Mouse (Mus musculus): Measurements from ENCODE around the gene Tmem247.

DNA sequence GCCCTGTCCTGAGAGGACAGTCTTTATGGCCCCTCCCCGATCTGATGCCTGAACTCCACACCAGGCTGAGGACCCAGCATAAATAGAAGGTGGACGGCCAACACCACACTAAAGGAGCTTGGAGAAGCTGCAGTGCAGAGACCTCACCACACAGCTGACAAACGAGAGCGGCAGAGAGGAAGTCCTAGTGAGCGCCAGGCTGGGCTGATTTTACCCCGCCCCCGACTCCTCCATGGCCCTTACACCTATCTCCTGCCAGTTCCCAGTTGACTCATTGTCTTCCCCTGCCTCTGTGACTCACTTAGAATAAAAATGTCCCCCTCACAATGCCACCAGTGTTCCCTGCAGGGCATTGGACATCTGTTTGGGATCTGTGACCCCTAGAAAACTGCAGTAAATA, 13.6 kb upstream of the Tmem247 start:
- TF ChIP-seq SIN3A (IDR thresholded peaks at IDR 0.05; ENCODE audit: low read length) (no peak), MAX (IDR thresholded peaks at IDR 0.05; ENCODE audit: low read length) (no peak), MYC (IDR thresholded peaks at IDR 0.05; ENCODE audit: low read depth, low read length) (no peak), RCOR1 (IDR thresholded peaks at IDR 0.05; ENCODE audit: low read depth, low read length) (no peak), USF1 (IDR thresholded peaks at IDR 0.05; ENCODE audit: low read depth, low read length) (no peak), EP300 (IDR thresholded peaks at IDR 0.05; ENCODE audit: low read depth in 1 of 2, low read length in 2 of 2) (0 out of 4 replicates have a peak, but pooled peaks of 1 of the 2 experiments have one; percentile 45), POLR2A (IDR thresholded peaks at IDR 0.05; ENCODE audit: control insufficient read depth in 1 of 2, insufficient read depth in 1 of 2, low read depth in 1 of 2, low read length in 2 of 2, poor library complexity in 1 of 2) (no peak), TCF12 (IDR thresholded peaks at IDR 0.05; ENCODE audit: low read depth, low read length) (no peak), GABPA (IDR thresholded peaks at IDR 0.05; ENCODE audit: low read depth, low read length) (no peak), GATA1 (IDR thresholded peaks at IDR 0.05; ENCODE audit: low read depth, low read length) (no peak), ELF1 (IDR thresholded peaks at IDR 0.05; ENCODE audit: low read depth, low read length) (no peak)

Data from MEL (cell line).